Mouse (Mus musculus): ENCODE data around the gene Vapb. TPM values are rescaled to one million over a fixed set of nuclear protein-coding genes. Genes with fewer than 3 reads are reported as not detected.

Gene Vapb
- total and polyA plus RNA-seq, 2 experiments from 2014 or later: 11.2 to 25.8 TPM

DNA sequence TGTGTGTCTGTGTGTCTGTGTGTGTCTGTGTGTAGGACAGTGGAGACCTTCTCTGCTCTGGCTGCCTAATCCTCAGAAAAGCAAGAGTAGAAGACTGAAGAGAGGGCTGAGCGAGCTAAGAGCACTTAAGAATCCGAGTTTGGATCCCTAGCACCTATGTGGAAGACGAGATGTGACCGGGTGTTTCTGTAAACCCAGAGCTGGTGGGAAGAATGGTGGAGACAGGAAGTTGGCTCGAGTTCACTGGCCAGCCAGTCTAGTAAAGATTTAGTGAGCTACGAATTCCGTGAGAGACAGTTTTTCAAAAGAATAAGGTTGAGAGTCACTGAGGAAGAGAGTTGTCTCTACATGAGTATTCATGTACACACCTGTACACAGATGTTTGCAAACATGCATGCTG is 69.3 kb downstream of the Vapb start:
- DNase-seq (ENCODE audit: low spot score) (no peak), ATAC-seq (ENCODE audit: insufficient read depth, low read depth) (no peak)
- peaks cover 6% of the 10 kb centered on the region; the same call in 1 of the 2 replicates for H3K4me1 ChIP-seq (ENCODE audit: control insufficient read depth, insufficient read depth)
- H3K36me3 ChIP-seq (replicated peaks; ENCODE audit: control insufficient read depth, insufficient read depth, low read length): no peaks in the 10 kb centered on the region
- no peaks in the 10 kb centered on the region for H3K27me3 ChIP-seq (ENCODE audit: control insufficient read depth, insufficient read depth, low read length)
- H3K27ac ChIP-seq (ENCODE audit: low read depth): no peak overlapping the region
- H3K9me3 ChIP-seq (replicated peaks; ENCODE audit: control insufficient read depth, low read length): no peaks in the 10 kb centered on the region
- H3K4me3 ChIP-seq (ENCODE audit: low read depth, low read length): no peak overlapping the region
- H3K4me2 ChIP-seq (ENCODE audit: low read depth, low read length): no peak overlapping the region
- no peak overlapping the region for H3K9ac ChIP-seq (replicated peaks; ENCODE audit: low read depth, low read length)
- TF ChIP-seq CTCF (IDR thresholded peaks at IDR 0.05; ENCODE audit: low read depth): no peak
- WGBS: 40% methylated on average over 7 of the region's 7 CpGs

DNA sequence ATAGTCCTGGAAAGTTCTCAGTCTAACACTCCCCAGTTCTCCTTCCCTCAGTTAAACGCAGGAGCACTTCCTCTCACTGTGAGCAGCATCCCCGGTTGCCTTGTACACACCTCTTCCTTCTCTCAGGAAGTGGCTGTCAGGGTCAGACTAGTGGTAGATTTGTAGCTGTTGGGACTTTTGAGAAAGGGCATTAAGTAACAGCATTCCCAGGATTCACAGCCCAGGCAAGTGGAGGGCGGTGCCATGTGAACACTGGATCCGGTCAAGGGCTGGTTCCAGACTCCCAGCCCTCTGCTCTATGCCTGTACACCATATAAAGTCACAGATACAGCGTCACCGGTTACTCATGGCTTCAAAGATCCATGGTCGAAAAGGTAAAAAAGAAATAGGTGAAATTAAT is 71.6 kb downstream of the Vapb start:
- Histone ChIP-seq H3K4me1 (ENCODE audit: control insufficient read depth, insufficient read depth) (peaks cover 6% of the 10 kb centered on the region; the same call in 1 of the 2 replicates), H3K27me3 (ENCODE audit: control insufficient read depth, insufficient read depth, low read length) (no peaks in the 10 kb centered on the region), H3K36me3 (replicated peaks; ENCODE audit: control insufficient read depth, insufficient read depth, low read length) (no peaks in the 10 kb centered on the region), H3K9ac (replicated peaks; ENCODE audit: low read depth, low read length) (no peak overlapping the region), H3K4me2 (ENCODE audit: low read depth, low read length) (no peak overlapping the region), H3K9me3 (replicated peaks; ENCODE audit: control insufficient read depth, low read length) (no peaks in the 10 kb centered on the region), H3K27ac (ENCODE audit: low read depth) (no peak overlapping the region), H3K4me3 (ENCODE audit: low read depth, low read length) (no peak overlapping the region)
- WGBS: 74% methylated on average over 7 of the region's 7 CpGs
- no peak for TF ChIP-seq EP300 (IDR thresholded peaks at IDR 0.05; ENCODE audit: low read depth)
- no peak for TF ChIP-seq CTCF (IDR thresholded peaks at IDR 0.05; ENCODE audit: low read depth)
- ATAC-seq (ENCODE audit: insufficient read depth, low read depth) (no peak), DNase-seq (ENCODE audit: low spot score) (no peak)

DNA sequence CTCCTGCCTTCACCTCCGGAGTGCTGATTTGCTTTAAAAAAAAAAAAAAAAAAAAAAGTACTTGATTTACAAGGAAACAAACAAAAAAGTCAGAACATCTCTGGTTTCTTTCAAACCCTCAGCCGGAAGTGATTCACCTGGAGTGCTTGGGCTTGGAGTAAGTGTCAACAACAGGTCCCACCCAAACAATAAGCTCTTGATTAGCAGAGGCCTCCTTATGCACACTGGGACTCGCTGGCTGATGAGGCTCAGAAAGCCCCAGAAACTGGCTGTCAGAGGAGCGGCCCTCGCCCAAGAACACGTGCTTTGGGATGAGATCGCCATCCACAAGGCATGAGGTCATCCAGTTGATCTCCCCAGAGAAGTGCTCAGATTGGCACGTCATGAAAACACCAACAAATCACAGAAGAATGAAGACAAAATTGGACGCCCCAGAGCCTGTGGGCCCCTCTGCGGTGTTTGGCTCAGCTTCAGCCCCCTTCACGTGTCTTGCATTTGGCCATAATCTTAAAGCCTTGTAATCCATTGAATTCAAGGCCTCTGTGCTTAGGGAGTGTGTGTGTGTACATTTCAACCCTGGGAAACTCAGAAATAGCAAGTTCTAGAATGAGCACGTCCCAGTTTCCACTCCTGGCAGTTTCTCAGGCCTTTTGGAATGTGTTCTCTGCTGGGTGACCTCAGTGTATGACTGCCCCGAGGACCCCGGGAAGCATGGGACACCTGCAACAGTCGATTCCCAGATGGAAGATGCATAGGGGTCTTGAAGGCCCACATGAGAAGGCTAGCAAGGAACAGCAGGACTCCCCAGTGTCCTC is 72.9 kb downstream of the Vapb start:
- no peak for TF ChIP-seq CTCF (IDR thresholded peaks at IDR 0.05; ENCODE audit: low read depth)
- TF ChIP-seq EP300 (IDR thresholded peaks at IDR 0.05; ENCODE audit: low read depth): no peak
- no peaks in the 10 kb centered on the region for H3K9me3 ChIP-seq (replicated peaks; ENCODE audit: control insufficient read depth, low read length)
- no peak overlapping the region for H3K4me2 ChIP-seq (ENCODE audit: low read depth, low read length)
- no peak overlapping the region for H3K9ac ChIP-seq (replicated peaks; ENCODE audit: low read depth, low read length)
- ATAC-seq (ENCODE audit: insufficient read depth, low read depth) (peak; percentile 53), DNase-seq (ENCODE audit: low spot score) (no peak)
- H3K27me3 ChIP-seq (ENCODE audit: control insufficient read depth, insufficient read depth, low read length): no peaks in the 10 kb centered on the region
- 0 out of 2 replicates have a peak overlapping the region, but pooled peaks have one; percentile 39 for H3K27ac ChIP-seq (ENCODE audit: low read depth)
- H3K4me3 ChIP-seq (ENCODE audit: low read depth, low read length): no peak overlapping the region
- WGBS: 63% methylated on average over 15 of the region's 15 CpGs
- no peaks in the 10 kb centered on the region for H3K36me3 ChIP-seq (replicated peaks; ENCODE audit: control insufficient read depth, insufficient read depth, low read length)
- peaks cover 6% of the 10 kb centered on the region; the same call in 1 of the 2 replicates for H3K4me1 ChIP-seq (ENCODE audit: control insufficient read depth, insufficient read depth)

DNA sequence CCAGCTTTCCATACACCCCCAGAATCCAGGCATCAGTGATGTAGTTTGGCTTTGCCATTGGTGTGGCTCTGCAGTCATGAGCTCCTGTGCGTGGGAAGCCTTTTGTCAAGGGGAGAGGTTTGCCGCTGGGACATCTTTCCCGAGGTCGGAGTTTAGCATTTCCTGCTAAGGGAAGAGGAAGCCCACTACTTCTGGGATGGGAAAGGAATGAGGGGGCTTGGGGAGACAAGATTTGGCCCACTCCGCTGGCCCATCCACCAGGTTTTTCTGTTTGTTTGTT is 73.5 kb downstream of the Vapb start:
- Histone ChIP-seq H3K27me3 (ENCODE audit: control insufficient read depth, insufficient read depth, low read length) (no peaks in the 10 kb centered on the region), H3K27ac (ENCODE audit: low read depth) (0 out of 2 replicates have a peak overlapping the region, but pooled peaks have one; percentile 39), H3K9ac (replicated peaks; ENCODE audit: low read depth, low read length) (no peak overlapping the region), H3K4me1 (ENCODE audit: control insufficient read depth, insufficient read depth) (peaks cover 6% of the 10 kb centered on the region; the same call in 1 of the 2 replicates), H3K4me3 (ENCODE audit: low read depth, low read length) (no peak overlapping the region), H3K9me3 (replicated peaks; ENCODE audit: control insufficient read depth, low read length) (no peaks in the 10 kb centered on the region), H3K36me3 (replicated peaks; ENCODE audit: control insufficient read depth, insufficient read depth, low read length) (no peaks in the 10 kb centered on the region), H3K4me2 (ENCODE audit: low read depth, low read length) (no peak overlapping the region)
- no peak for DNase-seq (ENCODE audit: low spot score)
- WGBS: 79% methylated on average over 5 of the region's 5 CpGs
- no peak for ATAC-seq (ENCODE audit: insufficient read depth, low read depth)
- TF ChIP-seq EP300 (IDR thresholded peaks at IDR 0.05; ENCODE audit: low read depth) (no peak), CTCF (IDR thresholded peaks at IDR 0.05; ENCODE audit: low read depth) (no peak)

DNA sequence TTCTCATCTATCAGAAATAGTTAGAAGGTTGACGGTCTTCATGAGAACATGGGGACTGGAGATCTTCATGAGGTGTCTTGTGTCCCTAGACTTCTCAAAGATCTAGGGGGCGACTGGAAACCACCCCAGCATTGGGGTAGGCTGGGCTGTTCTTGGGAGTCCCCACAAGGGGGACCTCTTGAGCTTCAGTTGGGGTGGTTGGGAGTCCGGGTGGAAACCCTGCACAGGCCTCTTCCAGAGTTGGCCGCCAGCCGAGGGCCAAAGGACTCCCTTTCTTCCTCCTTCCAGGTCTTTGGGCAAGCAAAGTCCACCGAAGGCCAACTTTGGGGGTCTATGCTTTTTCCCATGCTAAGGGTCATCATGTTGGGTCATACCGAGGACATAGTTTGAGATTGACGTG is 74.5 kb downstream of the Vapb start:
- no peak overlapping the region for H3K4me3 ChIP-seq (ENCODE audit: low read depth, low read length)
- 66% methylated on average over 8 of the region's 8 CpGs for WGBS
- TF ChIP-seq EP300 (IDR thresholded peaks at IDR 0.05; ENCODE audit: low read depth): no peak
- TF ChIP-seq CTCF (IDR thresholded peaks at IDR 0.05; ENCODE audit: low read depth): no peak

DNA sequence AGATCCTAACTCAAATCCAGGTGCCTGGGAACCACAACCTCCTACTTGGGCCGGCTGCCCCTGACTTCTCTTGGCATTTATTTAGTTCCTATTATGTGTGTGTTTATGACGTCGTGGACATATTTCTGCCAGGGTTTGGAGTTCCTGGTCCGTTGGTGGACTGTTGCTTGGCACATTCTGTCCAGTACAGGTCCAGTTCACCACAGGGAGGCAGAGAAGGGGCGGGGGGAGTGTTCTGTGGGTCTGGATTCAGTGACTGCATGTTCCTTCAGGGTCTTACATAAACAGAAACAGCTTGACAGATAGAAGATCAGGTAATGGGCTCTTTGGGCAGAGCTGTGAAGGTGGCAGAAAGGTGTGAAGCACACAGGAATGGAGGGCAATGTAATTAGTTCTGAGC is 75.8 kb downstream of the Vapb start:
- peaks cover 9% of the 10 kb centered on the region for H3K9me3 ChIP-seq (replicated peaks; ENCODE audit: control insufficient read depth, low read length)
- no peak overlapping the region for H3K4me2 ChIP-seq (ENCODE audit: low read depth, low read length)
- no peaks in the 10 kb centered on the region for H3K36me3 ChIP-seq (replicated peaks; ENCODE audit: control insufficient read depth, insufficient read depth, low read length)
- 78% methylated on average over 5 of the region's 5 CpGs for whole genome bisulfite sequencing
- no peaks in the 10 kb centered on the region for H3K4me1 ChIP-seq (ENCODE audit: control insufficient read depth, insufficient read depth)
- TF ChIP-seq EP300 (IDR thresholded peaks at IDR 0.05; ENCODE audit: low read depth) (no peak), CTCF (IDR thresholded peaks at IDR 0.05; ENCODE audit: low read depth) (no peak)
- no peak overlapping the region for H3K4me3 ChIP-seq (ENCODE audit: low read depth, low read length)
- ATAC-seq (ENCODE audit: insufficient read depth, low read depth) (no peak), DNase-seq (ENCODE audit: low spot score) (no peak)
- no peaks in the 10 kb centered on the region for H3K27me3 ChIP-seq (ENCODE audit: control insufficient read depth, insufficient read depth, low read length)
- H3K27ac ChIP-seq (ENCODE audit: low read depth): no peak overlapping the region
- H3K9ac ChIP-seq (replicated peaks; ENCODE audit: low read depth, low read length): no peak overlapping the region

More for the DNA sequence above, 74.5 kb downstream of the Vapb start:
- Histone ChIP-seq H3K27me3 (ENCODE audit: control insufficient read depth, insufficient read depth, low read length) (no peaks in the 10 kb centered on the region), H3K9ac (replicated peaks; ENCODE audit: low read depth, low read length) (no peak overlapping the region), H3K4me1 (ENCODE audit: control insufficient read depth, insufficient read depth) (no peaks in the 10 kb centered on the region), H3K9me3 (replicated peaks; ENCODE audit: control insufficient read depth, low read length) (peaks cover 4% of the 10 kb centered on the region), H3K36me3 (replicated peaks; ENCODE audit: control insufficient read depth, insufficient read depth, low read length) (no peaks in the 10 kb centered on the region), H3K27ac (ENCODE audit: low read depth) (no peak overlapping the region), H3K4me2 (ENCODE audit: low read depth, low read length) (no peak overlapping the region)
- DNase-seq (ENCODE audit: low spot score) (no peak), ATAC-seq (ENCODE audit: insufficient read depth, low read depth) (no peak)
